Mouse (Mus musculus): ENCODE measurements at regions not wholly inside any gene's neighbourhood (a gene's known extent, or its start where the extent isn't known, plus 50 kb on each side); places are given as distances from the start of the nearest gene placed in this dataset.

DNA sequence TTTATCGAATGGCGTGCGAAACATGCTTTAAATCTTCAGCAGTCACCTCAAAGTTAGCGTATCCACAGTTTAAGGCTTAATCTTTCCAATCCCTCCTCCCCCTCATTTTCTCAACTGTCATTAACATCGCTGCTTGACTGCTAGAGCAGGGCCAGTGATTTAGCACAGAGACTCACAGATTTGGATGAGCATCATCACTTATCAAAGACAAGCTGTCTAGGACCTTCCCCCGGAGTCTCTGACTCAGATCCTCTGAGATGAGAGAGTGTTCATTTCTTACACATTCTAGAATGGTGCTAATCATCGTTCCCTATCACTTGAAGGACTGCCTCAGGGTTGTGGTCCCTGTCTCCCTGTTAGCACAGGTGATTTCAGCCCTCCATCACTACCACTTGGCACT lies 112.1 kb upstream of the Tmem132c start:
- DNase-seq (ENCODE audit: low read depth, low spot score), result no peak

DNA sequence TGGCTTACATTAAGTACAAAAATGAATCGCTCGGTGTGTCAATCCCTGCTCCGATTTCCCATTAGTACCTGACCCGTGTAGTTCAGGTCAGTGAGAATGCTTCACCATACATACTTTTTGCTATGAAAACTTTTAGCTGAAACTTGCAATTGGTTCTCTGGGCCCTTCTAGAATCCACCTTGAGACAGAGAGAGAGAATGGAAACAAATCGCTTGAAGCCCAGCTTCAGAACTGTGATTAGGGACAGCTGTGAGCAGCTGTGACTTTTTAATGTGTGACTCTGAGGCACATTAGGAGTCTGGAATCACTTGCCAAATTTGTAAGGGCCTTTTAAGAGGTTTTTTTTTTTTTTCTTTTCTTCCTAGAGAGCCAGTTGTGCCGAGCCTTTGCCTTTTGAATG lies 107.2 kb upstream of the Tmem132c start:
- DNase-seq (ENCODE audit: low read depth, low spot score), result no peak

DNA sequence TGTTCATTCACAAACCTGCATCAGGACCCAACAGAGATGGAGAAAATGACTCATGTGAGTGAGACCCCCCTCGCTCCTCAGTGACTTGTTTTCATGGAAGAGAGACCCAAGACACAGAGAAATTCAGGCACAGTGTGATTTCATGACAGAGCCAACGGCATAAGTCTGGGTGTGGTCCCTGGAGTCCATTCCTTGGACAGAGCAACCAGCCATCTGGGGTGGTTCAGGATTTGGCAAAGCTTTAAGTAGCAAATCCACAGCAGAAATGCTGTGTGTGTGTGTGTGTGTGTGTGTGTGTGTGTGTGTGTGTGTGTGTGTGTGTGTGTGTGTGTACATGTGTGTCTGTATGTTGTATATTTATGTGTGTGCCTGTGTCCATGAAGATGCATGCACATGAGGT lies 101.0 kb upstream of the Tmem132c start:
- no peak for DNase-seq (ENCODE audit: low read depth, low spot score)

DNA sequence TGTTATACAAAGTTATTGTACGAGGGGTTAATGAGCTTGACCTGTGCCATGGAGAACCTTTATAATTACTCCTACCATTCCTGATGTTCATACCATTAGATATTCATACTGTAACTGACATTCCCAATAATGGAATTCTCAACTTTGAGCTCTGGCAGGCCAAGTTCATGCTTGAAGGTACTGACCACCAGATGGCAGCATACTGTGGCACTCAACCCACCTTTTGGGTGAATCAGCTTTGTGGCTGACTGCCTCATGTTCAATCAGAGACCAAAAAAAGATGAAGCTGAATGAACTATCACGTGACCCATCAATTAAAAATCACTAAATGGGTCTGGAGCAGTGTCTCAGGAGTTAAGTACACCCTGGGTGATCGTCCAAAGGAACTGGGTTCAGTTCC lies 81.3 kb upstream of the Tmem132c start:
- peak; percentile 42 for DNase-seq (ENCODE audit: low read depth, low spot score)

DNA sequence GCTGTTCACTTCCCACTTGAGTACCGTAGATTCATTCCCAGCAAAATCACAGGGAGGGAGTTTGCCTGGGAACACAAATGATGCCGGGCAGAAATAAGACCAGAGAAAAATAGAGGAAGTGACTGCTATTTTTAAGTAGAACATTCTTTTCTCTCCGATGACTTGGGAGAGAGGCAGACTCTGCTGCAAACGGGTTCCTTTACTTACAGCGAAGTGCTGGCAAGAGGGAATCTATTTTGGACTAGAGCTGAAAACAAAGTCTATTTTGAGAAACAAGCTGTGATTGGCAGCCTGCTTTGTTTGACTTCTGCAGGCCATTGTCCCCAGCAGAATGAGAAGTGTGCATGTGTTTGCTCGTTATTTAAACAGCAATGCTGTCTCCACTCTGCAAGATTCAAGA lies 78.2 kb upstream of the Tmem132c start:
- no peak for DNase-seq (ENCODE audit: low read depth, low spot score)

DNA sequence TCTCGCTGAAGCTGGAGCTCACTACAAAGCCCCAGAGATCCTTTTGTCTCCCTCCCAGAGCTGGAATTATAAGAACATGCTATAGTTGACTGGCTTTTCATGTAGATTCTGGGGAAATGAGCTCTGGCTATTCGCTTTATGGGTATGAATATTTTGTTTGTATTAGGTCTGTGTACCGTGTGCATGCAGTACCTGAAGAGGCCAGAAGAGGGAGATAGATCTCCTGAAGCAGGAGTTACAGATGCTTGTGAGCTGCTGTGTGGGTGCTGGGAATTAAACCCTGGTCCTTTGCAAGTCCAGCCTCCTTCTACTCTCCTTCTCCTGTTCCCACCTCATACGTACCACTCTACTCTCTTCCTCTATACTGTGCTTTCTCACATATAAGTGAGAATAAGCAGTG lies 52.6 kb upstream of the Tmem132c start:
- peak; percentile 52 for DNase-seq (ENCODE audit: low read depth, low spot score)
